ENCODE assay signal across 8 mouse cellular contexts in the genomic region with DNA sequence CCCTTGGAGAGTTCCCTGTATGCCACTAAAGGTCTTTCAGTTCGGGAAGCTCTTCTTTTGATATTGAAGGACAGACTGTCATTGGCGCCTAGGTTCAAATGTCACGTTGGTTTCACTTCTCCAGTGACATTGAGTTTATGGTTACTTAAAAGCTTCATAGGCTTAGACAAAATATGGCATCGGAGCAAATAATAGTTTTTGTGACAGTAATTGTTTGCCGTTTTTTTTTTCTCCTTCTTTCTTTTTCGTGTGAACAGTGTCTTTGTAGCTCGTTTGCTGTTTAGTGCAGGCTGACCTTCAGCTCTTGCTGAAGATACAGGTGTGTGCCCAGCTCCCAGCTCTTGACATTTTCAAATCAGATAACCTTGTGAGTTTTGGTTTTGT. TPM values are rescaled to one million over a fixed set of nuclear protein-coding genes. Genes with fewer than 3 reads are reported as not detected.
DNase-seq lines count a peak whose midpoint lies in the region; ATAC-seq lines count a peak whose summit lies in the region.

No protein-coding gene starts in this region.

- H3K27ac ChIP-seq in heart, embryonic 16.5 days (ENCODE audit: low read length) = peak overlapping the region; percentile 93
- no peak overlapping the region for H3K27ac ChIP-seq in hindbrain, embryonic 13.5 days
- H3K27ac ChIP-seq in midbrain, embryonic 13.5 days = no peak overlapping the region

- H3K4me3 ChIP-seq in heart, embryonic 16.5 days (ENCODE audit: low read length) = peak overlapping the region; percentile 97
- peak overlapping the region; percentile 94 for H3K4me3 ChIP-seq in hindbrain, embryonic 13.5 days
- H3K4me3 ChIP-seq in midbrain, embryonic 13.5 days (replicated peaks) = peak overlapping the region; percentile 95

- peaks cover 8% of the 10 kb centered on the region for H3K36me3 ChIP-seq in heart, embryonic 16.5 days (ENCODE audit: control insufficient read depth, insufficient read depth)
- H3K36me3 ChIP-seq in hindbrain, embryonic 13.5 days = peaks cover 17% of the 10 kb centered on the region; the same call in 1 of the 2 replicates
- peaks cover 21% of the 10 kb centered on the region for H3K36me3 ChIP-seq in midbrain, embryonic 13.5 days

- 0 out of 2 replicates have a peak, but pooled peaks cover 3% of the 10 kb centered on the region for H3K9me3 ChIP-seq in heart, embryonic 16.5 days (replicated peaks; ENCODE audit: control insufficient read depth, low read length)
- no peaks in the 10 kb centered on the region for H3K9me3 ChIP-seq in hindbrain, embryonic 13.5 days
- no peaks in the 10 kb centered on the region for H3K9me3 ChIP-seq in midbrain, embryonic 13.5 days

- no peak for DNase-seq in heart, adult 11 months
- DNase-seq in R1 (ENCODE audit: low read depth, low spot score) = peak; percentile 30
- DNase-seq in thymus, postnatal 36 days = no peak
- DNase-seq in adrenal gland, postnatal 10 days = no peak
- DNase-seq in thymus, adult 18-20 months = no peak

- no peaks in the 10 kb centered on the region for H3K27me3 ChIP-seq in heart, embryonic 16.5 days (ENCODE audit: control insufficient read depth, insufficient read depth, low read length)
- H3K27me3 ChIP-seq in hindbrain, embryonic 13.5 days = no peaks in the 10 kb centered on the region
- H3K27me3 ChIP-seq in midbrain, embryonic 13.5 days = no peaks in the 10 kb centered on the region

- H3K9ac ChIP-seq in heart, embryonic 16.5 days (ENCODE audit: low read length) = peak overlapping the region; percentile 95
- peak overlapping the region; percentile 93 for H3K9ac ChIP-seq in hindbrain, embryonic 13.5 days
- peak overlapping the region; percentile 90 for H3K9ac ChIP-seq in midbrain, embryonic 13.5 days (replicated peaks)

- H3K4me2 ChIP-seq in heart, embryonic 16.5 days (ENCODE audit: low read depth, low read length) = peak overlapping the region; percentile 90
- peak overlapping the region; percentile 99 for H3K4me2 ChIP-seq in hindbrain, embryonic 13.5 days
- H3K4me2 ChIP-seq in midbrain, embryonic 13.5 days (replicated peaks) = peak overlapping the region; percentile 99

- peaks cover 31% of the 10 kb centered on the region for H3K4me1 ChIP-seq in heart, embryonic 16.5 days (ENCODE audit: control insufficient read depth, insufficient read depth, low read length)
- H3K4me1 ChIP-seq in hindbrain, embryonic 13.5 days (replicated peaks) = peaks cover 24% of the 10 kb centered on the region
- peaks cover 27% of the 10 kb centered on the region for H3K4me1 ChIP-seq in midbrain, embryonic 13.5 days (replicated peaks)

- ATAC-seq in heart, embryonic 16.5 days (replicated peaks; ENCODE audit: extremely low read depth, insufficient read depth, low FRiP score) = no peak
- no peak for ATAC-seq in hindbrain, embryonic 13.5 days (ENCODE audit: low FRiP score)
- ATAC-seq in midbrain, embryonic 13.5 days = no peak

- WGBS in heart, embryonic 16.5 days = 43% methylated on average over 7 of the region's 7 CpGs
- 51% methylated on average over 7 of the region's 7 CpGs for WGBS in hindbrain, embryonic 13.5 days
- WGBS in midbrain, embryonic 13.5 days = 64% methylated on average over 7 of the region's 7 CpGs

RNA-seq across cellular contexts. Expression of gene Pptc7, which starts 1.6 kb away (rescaled TPM):
- polyA plus RNA-seq in heart, embryonic 16.5 days (2015; fragmentation: Nextera tagmentation; extraction: Ambion mirVana) = 15.0 and 15.5 TPM in 2 replicates
- polyA plus RNA-seq in hindbrain, embryonic 13.5 days (2015; fragmentation: Nextera tagmentation; extraction: Ambion mirVana) = 8.0 and 8.3 TPM in 2 replicates
- polyA plus RNA-seq in midbrain, embryonic 13.5 days (2015; fragmentation: Nextera tagmentation; extraction: Ambion mirVana) = 8.0 and 9.1 TPM in 2 replicates
- 10 to 100 TPM; 36.7 to 49.2 TPM for total RNA-seq in adrenal gland, postnatal 10 days (2021)

RNA-seq across cellular contexts. Expression of gene Tctn1, which starts 21.5 kb away (rescaled TPM):
- 2.9 and 3.2 TPM in 2 replicates for polyA plus RNA-seq in heart, embryonic 16.5 days (2015; fragmentation: Nextera tagmentation; extraction: Ambion mirVana)
- 5.9 and 6.6 TPM in 2 replicates for polyA plus RNA-seq in hindbrain, embryonic 13.5 days (2015; fragmentation: Nextera tagmentation; extraction: Ambion mirVana)
- polyA plus RNA-seq in midbrain, embryonic 13.5 days (2015; fragmentation: Nextera tagmentation; extraction: Ambion mirVana) = 6.2 and 6.4 TPM in 2 replicates
- total RNA-seq in adrenal gland, postnatal 10 days (2021) = 10 to 100 TPM; 11.1 to 13.5 TPM
